Mouse (Mus musculus) left cerebral cortex, postnatal 10 days (tissue): ENCODE data around the gene Prol1. TPM values are rescaled to one million over a fixed set of nuclear protein-coding genes. Genes with fewer than 3 reads are reported as not detected.
"Not testable (repeated sequence)": the region's sequence is repeated elsewhere in the genome, so short reads cannot be mapped to it uniquely, and the experiment has no call there.

Source experiments
- DNase-seq, 2 experiments: peaks; one replicate each; pipeline ENCODE4 v3.0.0; 2021 to 2022; ENCODE audit warnings: low spot score in 2 of 2, mixed read lengths in 1 of 2; ENCODE audit errors: extremely low spot score in 1 of 2
- intact Hi-C: fragments of 180-260 bp; cut with DNase I; formaldehyde crosslinking; loops from one replicate; pipeline ENCODE4 v1.15.1; 2025
- total RNA-seq, 2 experiments: library from RNA; stranded (reverse); gene quantifications; 2 replicates each; pipeline ENCODE4 v1.2.3; 2021

Gene Prol1
- total RNA-seq: not detected

- intact Hi-C loops: no loop called here
- no peak for DNase-seq
Observed at GRCm38 (mm10) chr5:88317012-88317411, at the start of gene Prol1. Gene Prol1 (plus strand): TSS chr5:88317312.

- intact Hi-C loops: no loop called here
- no peak for DNase-seq
Observed at GRCm38 (mm10) chr5:88268619-88269018, 48.5 kb upstream of the Prol1 start, which contains the start of gene Gm7714. Gene Gm7714 (plus strand): TSS chr5:88268919.

DNA sequence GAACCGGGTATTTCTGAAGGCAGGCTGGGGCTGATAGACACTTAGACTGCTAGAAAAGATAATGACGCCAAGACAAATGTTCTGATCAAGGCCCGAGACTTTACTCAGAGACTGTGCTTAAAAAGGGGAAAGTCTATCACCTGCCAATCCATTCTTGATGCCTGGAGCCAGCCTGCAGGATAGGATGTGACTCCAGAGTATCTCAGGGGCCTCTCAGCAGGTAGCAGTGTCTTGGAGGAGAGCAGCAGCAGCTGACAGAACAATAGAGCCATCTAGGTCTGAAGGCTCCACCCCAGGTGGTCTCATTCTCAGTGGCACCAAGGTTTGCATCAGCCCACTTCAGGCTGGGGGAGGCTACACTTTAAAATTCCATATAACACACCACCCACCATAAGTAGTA lies 5.8 kb upstream of the Prol1 start:
- DNase-seq, intact Hi-C loops: not testable (repeated sequence)

DNA sequence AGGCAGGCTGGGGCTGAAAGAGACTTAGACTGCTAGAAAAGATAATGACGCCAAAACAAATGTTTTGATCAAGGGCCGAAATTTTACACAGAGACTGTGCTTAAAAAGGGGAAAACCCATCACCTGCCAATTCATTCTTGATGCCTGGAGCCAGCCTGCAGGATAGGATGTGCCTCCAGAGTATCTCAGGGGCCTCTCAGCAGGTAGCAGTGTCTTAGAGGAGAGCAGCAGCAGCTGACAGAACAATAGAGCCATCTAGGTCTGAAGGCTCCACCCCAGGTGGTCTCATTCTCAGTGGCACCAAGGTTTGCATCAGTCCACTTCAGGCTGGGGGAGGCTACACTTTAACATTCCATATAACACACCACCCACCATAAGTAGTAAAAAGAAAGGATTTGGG lies 31.4 kb downstream of the Prol1 start:
- DNase-seq, intact Hi-C loops: not testable (repeated sequence)

DNA sequence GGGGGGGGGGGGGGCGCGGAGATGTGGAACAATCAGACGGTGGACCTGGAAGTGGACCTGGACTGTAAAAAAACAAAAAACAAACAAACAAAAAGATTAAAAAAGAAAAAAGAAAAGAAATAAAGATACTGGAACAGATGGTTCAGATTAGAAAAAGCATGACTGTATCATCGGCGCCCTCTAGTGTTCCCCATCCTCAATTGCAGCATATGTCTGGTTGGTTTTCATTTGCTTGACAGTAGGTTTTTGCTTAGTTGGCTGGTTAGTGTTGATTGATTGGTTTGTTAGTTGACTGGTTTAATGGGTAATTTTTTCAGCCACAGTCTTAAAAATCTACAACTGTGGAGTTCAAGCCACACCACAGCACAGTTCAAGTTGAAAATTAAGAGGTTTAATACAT lies 47.7 kb downstream of the Prol1 start:
- DNase-seq: peak in 1 of 2 experiments; percentile 2

DNA sequence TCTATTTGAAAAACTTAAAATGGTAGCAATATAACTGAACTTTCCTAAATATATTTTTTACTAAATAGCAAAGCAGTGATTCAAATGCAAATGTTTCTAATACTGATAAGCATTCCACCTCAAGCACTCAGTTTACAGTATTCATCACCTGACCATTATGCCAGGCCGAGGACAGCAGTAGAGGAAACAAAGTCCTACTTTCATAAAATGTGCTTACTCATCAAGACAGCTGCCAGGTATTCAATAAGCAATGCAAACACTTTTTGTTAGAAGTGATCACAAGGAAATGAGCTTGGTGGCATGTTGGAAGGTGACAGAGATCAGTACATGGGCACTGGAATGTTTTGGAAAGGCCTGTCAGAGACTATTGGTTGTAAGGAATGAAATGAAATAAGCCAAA lies 49.8 kb downstream of the Prol1 start:
- DNase-seq: no peak
- intact Hi-C loops: no loop called here

More for the DNA sequence above, 47.7 kb downstream of the Prol1 start:
- intact Hi-C loops: no loop called here

- intact Hi-C loops: no loop called here
- no peak for DNase-seq
Observed at GRCm38 (mm10) chr5:88370578-88371232, 53.6 kb downstream of the Prol1 start.

- intact Hi-C loops: no loop called here
- no peak for DNase-seq
Observed at GRCm38 (mm10) chr5:88372563-88372962, 55.5 kb downstream of the Prol1 start.

- intact Hi-C loops: no loop called here
- DNase-seq: no peak
Observed at GRCm38 (mm10) chr5:88375808-88376207, 58.7 kb downstream of the Prol1 start, which contains the start of gene Amtn. Gene Amtn (plus strand): TSS chr5:88376108.

Other genes with a start within 250 kb of the Prol1 start
- gene Smr2, start 230.8 kb upstream of the Prol1 start, total RNA-seq: not detected
- not detected for gene Gm11116, start 205.8 kb upstream of the Prol1 start, total RNA-seq
- not detected for gene Gm11115, start 163.2 kb upstream of the Prol1 start, total RNA-seq
- not detected for gene Gm7714, start 48.4 kb upstream of the Prol1 start, total RNA-seq
- gene Amtn, start 58.8 kb downstream of the Prol1 start, total RNA-seq: not detected
- gene Ambn, start 138.7 kb downstream of the Prol1 start, total RNA-seq: not detected
- not detected for gene Enam, start 170.7 kb downstream of the Prol1 start, total RNA-seq
- gene Jchain, start 210.6 kb downstream of the Prol1 start, total RNA-seq: under 1 TPM; 0.39 to 0.49 TPM
- gene Utp3, start 237.2 kb downstream of the Prol1 start, total RNA-seq: 10 to 100 TPM; 24.6 to 28.0 TPM
- 100 to 1,000 TPM; 217 to 229 TPM for gene Rufy3, start 247.7 kb downstream of the Prol1 start, total RNA-seq